Mouse (Mus musculus) left cerebral cortex, adult 11 months (tissue): ENCODE measurements around the gene Gcm1.

Experiments used
- DNase-seq: peaks from one replicate; pipeline ENCODE4 v3.0.0; 2022; ENCODE audit warnings: low spot score

Gene Gcm1

DNA sequence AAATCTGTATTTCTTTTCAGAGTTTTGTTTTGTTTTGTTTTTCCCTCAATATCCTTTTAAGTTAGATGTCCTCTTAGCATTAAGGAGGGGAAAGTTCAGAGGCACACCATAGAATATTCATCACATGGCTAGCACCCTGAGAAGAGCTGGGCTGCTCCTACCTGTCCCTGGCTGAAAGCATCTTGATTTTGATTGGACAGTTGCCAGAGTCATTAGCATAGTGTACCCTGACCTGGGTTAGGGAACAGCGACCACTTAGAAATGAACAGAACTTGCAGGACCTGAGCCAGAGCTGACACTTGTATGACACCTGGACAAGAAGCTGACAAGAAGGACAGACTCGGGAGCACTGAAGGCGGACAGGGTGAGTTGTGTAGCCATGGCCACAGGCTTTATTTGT is at the start of gene Gcm1:
TSS of gene Gcm1 (plus strand) at position 248 of the 400 bp plus-strand sequence.
- DNase-seq, result no peak

DNA sequence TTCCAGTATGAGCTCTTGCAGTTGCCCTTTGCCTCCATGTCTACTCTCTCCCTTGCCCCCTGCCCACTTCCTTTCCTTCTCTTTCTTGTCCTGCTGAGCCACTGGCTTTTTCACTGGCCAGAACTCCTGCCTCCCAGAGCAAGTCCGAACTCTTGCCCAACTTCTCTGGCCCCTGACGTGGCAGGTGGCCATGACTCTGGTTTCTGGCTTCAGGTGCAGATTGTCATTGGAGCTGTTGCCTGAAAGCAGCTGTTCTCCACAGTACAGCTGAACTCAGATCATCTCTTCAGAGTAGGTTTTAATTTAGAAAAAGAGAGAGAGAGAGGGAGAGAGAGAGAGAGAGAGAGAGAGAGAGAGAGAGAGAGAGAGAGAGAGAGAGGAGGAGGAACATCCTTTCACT is 48.4 kb upstream of the Gcm1 start:
- no peak for DNase-seq

- no peak for DNase-seq
Observed at GRCm38 (mm10) chr9:78005481-78005880, 46.2 kb upstream of the Gcm1 start.

- peak; percentile 47 for DNase-seq
Observed at GRCm38 (mm10) chr9:78006209-78007001, 45.3 kb upstream of the Gcm1 start.

GRCm38 (mm10) chr9:78009382-78009781 is 42.3 kb upstream of the Gcm1 start:
- DNase-seq, result no peak

DNA sequence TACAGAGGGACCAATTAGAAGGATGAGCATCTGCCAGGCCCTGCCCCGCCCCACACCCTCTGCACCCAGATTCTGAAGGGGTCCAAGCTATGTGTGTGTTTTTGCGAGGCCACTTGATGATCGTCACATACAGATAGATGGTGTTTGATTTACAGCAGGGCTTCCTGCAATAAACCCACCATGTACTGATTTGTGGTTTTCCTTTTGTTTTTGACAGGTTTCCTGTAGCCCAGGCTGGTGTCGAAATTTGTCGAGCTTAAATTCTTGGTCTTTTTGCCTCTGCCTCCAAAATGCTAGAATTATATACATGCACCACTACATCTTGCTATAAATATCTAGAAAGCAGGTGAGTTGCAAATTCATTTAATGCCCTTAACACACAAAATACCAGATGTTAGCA is 41.5 kb upstream of the Gcm1 start:
- DNase-seq, result no peak

DNA sequence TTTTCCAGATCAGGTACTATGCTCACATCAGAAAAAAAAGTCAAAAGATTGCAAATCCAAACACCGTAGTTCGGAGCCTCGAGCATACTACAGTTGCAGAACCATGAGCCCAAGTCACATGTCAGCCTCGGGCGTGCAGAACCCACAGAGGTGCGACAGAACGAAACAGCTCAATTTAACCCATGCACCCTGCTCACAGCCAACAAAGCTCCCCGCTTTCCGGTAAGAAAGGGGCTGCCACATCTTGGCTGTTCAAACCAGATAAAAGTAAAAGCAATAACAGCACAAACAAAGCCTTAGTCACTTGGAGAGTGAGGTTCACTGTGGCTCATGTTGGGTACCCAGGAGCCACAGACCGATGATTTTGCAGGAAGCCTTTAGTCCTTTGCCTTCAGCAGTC is 41.0 kb upstream of the Gcm1 start:
- no peak for DNase-seq

- no peak for DNase-seq
Observed at GRCm38 (mm10) chr9:78012066-78012465, 39.7 kb upstream of the Gcm1 start.

DNA sequence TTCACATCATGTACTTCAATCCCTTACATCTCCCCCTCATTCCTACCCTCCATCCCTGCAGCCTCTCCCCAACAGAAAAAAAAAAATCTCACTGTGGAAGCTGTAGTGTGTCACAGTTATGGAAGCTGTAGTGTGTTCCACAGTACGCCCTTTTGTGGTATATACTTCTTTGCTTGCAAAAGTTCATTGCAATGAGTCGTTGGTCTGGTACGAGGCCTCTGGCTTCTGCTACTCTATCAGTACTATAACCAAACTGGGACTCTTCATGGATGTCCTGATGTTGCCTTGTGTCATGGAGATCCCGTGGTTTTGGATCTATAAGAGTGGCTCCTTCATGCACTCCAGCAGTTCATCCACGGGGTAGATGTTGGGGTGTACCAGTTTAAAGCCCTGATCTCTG is 39.0 kb upstream of the Gcm1 start:
- no peak for DNase-seq

DNA sequence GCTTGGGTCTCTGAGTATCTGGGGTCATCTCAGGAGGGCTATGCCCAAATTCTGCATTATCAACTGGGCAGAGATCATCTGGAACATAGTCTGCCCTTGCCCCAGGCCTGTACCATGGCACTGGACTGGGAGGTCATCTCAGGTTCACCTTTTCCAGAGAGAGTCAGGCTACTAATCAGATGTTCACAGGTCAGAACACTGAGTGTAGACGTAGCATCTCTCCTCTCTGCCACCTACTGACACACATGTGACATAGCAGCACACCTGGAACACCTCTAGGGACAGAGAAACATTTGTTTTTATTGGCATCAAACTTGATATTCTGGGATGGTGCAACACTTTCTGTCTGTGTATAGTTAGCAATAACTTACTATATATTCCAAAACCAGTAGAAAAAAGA is 37.9 kb upstream of the Gcm1 start:
- no peak for DNase-seq

DNA sequence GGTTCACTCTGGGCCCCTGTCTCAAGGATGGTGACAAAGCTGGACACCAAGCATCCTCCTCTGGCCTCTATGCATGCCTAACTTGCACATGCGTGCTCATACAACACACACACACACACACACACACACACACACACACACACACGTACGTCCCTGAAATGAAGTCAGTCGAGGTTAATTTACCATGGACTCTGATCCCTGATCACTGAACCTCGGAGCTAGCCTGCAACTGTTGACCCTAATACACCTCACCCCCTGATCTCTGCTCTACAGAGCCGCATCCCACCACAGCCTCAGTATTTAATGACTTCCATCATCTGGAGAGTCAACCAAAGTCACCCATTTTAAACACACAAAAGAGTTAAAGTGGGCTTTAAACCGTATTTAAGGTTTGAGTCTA is 35.9 kb upstream of the Gcm1 start:
- no peak for DNase-seq

DNA sequence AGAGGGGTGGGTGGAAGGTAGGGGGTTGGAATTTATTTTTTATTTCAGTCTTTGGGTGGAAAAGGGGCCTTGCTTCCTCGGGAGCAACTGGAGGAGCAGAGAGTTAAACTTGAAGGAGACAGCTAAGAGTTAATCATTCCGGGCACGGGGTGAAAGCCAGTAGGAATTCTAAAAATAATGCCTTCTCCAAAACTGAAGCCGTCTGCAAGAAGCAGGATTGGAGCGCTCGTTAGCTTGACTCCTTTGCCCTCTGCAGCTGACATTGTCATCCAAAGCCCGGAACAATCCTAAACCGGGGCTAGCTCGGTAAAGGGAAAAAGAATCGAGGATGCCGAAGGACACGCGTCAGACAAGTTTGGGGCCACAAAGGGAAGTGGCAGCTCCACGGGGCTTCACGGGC is 35.4 kb upstream of the Gcm1 start:
- DNase-seq, result no peak

- no peak for DNase-seq
Observed at GRCm38 (mm10) chr9:78021256-78021655, 30.5 kb upstream of the Gcm1 start.

DNA sequence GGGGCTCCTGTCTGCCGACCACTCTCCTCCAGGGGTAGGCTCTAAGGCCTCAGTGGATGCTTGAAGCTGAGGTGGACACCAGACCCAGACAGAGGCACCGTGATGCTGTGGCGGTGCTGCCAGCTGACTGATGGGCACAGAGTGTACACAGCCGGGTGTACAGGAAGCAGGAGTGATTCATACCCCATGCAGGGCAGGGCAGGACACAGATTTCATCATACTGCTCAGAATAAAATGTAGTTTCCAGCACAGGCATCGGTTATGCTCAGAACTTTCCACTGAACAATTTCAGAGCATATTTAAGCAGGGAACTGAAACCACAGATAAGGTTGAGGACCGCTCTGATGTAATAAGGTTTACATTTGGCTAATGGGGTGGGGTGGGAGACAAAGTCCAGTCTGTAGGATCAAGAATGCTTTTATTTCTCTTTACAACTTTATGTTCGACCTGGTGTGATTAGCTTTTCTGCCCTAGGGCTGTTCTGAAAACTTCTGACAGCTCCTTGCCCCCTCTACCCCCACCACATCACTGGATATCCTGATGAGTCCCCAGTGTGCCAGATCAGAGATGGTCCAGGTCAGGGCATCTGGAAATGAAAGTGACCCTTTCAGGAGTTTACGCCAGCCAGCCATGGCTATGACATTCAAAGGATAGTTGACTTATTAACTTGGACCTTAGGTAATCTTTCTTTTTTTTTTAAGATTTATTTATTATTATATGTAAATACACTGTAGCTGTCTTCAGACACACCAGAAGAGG is 29.4 kb upstream of the Gcm1 start:
- no peak for DNase-seq

GRCm38 (mm10) chr9:78024823-78025222 is 26.9 kb upstream of the Gcm1 start:
- DNase-seq, result peak; percentile 44

DNA sequence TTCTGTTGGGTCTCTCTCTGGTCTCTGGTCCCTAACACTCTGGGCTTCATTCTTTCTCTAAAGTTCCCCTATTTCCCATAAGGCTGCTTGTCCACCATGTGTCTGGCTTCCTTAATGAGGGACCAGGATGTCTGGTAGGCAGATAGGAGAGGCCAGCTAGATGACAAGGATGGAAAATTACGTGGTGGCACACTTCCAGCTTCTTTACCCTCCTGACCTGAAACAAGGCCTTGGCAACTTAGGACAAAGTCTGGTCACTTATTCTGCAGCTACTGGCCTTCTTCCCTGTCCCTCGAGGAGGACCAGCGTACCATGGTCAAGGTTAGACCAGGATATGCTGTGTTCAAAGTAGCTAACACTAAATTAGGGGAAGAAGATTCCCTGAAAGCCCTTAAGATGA is 24.6 kb upstream of the Gcm1 start:
- DNase-seq, result no peak

DNA sequence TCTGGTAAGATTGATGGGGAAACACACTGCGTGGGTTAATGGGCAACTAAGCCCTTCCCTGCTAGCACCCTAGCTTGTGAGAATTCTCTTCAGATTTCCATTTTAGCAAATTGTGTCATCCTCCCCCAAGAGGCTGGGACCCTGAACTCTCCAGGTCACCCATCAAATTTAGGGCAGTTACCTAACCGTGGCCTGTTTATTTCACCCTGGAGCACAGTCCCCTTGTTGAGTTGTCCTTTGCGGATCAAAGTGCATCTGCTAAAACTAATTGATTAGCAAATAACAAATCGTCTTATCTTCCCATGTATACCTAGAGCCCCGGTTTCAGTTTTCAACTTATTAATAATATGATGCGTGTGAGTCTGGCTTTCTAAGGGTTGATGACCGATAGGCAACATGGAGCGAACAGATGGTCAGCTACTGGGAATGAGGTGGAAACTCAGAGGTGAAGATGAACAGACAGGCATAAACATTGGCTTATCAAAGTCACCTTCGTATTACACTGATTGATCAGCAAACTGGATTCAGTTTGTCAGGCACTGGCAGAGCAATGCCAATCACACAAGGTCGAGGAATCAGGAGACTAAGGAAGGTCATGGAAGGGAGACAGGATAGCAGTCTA is 20.8 kb upstream of the Gcm1 start:
- no peak for DNase-seq

DNA sequence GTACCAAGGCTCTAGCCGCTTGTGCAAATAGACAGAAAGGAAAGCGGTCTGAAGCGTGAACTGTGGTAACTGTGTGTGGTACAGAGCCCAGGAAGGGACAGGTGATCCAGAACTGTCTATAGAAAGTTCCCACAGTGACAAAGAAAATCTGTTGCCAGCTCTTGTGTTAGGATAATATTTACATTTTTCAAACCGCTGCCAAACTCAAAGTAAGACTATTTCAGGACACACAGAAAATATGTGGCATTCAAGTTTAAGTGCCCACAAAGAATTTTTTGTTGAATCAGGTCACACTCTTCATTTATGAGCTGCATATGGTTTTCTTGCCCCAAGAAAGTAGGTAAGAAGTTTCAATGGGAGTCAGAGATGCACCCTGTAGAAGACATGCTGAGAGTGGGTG is 18.8 kb upstream of the Gcm1 start:
- DNase-seq, result no peak

DNA sequence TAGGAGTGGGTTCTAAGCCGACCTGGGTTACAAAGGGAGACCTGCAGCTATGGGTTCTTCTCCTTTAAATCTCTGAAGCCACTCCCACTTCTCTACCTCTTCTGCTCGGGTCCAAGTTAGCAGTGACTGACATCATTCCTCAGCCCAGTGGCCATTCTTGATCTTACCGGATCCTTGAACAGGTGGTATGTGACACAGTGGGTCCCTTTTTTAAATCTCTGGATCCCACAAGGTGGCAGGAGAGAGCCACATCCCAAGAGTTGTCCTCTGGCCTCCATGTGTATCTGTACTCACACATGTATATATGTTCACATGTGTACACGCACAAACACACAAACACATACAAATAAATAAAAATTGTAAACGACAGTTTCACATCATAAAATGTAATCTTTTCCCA is 16.4 kb upstream of the Gcm1 start:
- DNase-seq, result no peak

DNA sequence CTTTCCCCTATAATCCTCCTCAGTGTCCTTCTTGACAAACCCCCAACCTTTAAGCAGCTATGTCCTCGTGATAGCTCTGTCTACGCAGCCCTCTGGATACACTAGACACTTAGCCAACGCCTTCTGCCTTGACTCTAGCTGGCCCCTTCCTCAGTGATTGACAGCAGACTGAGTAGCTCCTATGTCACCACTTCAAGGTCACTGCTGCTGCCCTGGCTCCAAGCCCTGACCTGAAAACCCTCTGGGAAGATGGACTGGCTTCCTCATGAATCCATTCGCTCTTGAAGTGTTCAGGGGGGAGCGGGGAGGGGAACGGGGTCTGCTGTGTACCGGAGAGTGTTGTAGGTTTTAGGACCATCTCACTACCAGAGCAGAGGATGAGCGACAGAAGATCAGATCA is 15.9 kb upstream of the Gcm1 start:
- no peak for DNase-seq

- peak; percentile 59 for DNase-seq
Observed at GRCm38 (mm10) chr9:78038755-78039489, 12.8 kb upstream of the Gcm1 start.

GRCm38 (mm10) chr9:78045171-78045570 is 6.6 kb upstream of the Gcm1 start:
- no peak for DNase-seq
